Mouse (Mus musculus) cerebellum, postnatal 10 days (tissue): ENCODE data around the gene Hipk1.
"Not testable (repeated sequence)": the region's sequence is repeated elsewhere in the genome, so short reads cannot be mapped to it uniquely, and the experiment has no call there.

Experiments
- DNase-seq, 2 experiments: peaks; one replicate each; pipeline ENCODE4 v3.0.0; 2021; ENCODE audit warnings: mixed read lengths in 2 of 2

Gene Hipk1

DNA sequence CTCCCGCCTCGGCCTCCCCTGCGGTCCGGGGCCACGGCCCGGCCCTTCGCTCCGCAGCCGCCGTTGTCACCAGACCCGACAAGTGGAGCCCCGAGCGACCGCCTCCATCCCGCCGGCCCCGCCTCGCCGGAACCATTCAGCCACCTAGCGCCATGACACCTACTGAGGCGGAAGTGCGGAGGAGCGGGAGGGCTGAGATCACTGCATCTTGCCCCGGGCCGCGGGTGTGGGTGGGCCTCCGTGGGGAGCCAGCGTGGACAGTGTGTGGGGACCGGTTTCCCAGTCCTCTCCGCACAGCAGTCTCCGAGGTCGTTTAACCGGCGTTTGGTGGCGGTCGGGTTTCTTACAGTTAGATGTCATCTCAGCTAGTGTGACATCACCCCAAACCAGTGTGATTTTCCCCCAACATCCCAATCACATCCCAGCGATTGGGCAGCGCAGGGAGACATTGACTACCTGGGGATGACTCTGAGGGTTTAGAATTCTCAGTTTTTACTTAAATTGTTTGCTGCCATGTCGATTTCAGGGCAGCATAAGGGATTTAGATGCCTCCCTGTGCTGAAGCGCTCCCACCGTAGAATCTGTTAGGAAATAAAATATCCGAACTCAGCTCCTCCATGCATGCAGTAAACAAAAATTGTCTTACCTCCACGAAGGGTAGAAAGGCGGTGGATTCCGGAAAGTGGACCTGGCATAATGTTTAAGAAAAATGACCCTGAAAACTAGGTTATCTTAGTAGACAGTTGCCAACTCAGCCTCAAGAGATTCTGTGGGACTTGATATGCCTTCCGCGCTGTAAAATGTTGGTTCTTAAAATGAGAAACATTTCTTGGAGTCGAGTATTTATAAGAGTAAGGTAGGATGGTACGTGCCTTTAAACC is at the start of gene Hipk1:
Hipk1 (minus strand) TSS at position 334 of the 881 bp plus-strand sequence.
- peak; percentile 96 to 97 for DNase-seq

DNA sequence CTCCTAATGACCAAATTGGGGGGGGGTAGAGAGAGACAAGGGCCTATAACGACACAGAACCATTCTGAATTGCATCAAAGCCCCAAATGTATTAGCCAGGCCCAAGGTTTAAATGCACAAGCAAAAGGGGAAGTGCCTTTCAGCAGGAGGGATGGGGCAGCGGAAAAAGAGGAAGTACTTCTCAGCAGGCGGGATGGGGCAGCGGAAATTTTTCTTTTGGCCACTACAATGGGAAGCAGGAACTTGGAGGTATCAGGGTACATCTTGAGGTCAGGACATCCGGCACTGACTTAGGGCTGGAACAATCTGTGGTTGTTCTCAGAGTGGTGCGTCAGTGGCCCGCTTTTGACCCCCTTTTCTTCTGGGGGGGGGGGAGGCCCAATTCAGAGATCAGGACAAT is 49.6 kb upstream of the Hipk1 start:
- DNase-seq, result not testable (repeated sequence)

DNA sequence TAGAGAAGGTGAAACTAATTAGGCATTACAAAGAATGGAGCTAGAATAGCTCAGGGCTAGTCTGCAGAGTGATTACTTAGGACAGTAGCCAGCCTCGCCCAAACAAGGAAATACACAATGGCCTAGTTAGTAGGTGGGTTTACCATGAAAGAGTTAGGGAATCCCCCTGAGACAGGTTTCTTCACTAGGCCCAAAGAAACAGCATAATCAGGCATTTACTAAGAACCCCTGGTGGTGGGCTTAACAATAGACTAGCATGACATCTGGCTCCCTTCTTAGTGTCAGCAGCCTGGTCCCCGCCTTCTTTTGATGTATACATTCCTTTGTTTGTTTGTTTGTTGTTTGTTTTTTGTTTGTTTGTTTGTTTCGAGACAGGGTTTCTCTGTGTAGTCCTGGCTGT is 48.8 kb upstream of the Hipk1 start:
- not testable (repeated sequence) for DNase-seq

DNA sequence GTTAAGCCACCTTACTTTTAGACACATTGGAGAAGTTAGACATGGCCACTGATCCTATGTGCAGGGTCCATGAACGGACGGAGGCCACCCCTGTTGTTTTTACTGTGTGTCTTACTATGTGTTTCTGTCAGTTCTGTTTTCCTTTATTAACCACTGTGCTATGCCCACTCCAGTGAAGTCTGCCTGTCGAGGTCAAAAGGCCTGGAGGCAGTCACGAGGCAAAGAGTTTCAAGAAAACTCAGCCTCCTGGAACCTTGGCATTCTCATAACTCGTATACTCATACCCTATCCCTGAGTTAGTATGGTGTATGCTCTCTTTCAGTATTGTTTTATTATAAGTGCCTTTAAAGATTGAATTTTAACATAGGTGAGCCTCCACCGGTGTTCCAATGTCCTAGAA is 48.3 kb upstream of the Hipk1 start:
- no peak for DNase-seq

DNA sequence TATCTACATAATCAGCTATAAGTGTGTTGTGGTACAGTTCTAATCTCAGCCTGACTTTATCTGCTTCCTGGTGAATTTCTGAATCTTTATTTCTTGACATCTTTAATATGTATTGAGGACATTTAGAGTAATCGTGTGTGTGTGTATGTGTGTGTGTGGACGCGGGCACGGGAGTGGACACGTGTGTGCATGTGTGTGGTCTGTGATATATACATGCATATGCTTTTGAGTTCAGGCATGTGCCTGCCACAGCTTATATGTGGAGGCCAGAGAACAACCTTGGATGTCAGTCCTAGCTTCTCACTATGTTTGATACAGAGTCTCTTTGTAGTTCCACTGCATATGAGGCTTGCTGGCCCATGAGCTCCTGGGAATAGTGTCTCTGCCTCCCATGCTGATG is 45.1 kb upstream of the Hipk1 start:
- DNase-seq, result no peak

DNA sequence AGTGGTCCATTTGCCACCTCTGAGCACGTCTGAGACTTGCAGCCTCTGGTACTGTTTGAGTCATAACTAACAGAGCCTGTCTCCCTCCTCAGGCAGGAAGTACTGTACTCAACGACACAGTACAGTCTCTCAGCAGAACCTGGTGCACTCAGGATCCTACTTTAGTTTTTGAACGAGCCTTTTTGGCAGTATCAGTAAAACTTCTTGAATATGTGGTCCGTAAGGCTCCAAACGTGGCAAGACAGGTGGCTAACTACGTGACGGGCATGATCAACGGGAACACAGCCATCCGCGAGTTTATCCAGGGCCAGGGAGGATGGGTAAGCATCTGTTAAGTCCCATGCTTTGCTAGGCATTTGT is 44.6 kb upstream of the Hipk1 start:
- peak; percentile 71 to 74 for DNase-seq

DNA sequence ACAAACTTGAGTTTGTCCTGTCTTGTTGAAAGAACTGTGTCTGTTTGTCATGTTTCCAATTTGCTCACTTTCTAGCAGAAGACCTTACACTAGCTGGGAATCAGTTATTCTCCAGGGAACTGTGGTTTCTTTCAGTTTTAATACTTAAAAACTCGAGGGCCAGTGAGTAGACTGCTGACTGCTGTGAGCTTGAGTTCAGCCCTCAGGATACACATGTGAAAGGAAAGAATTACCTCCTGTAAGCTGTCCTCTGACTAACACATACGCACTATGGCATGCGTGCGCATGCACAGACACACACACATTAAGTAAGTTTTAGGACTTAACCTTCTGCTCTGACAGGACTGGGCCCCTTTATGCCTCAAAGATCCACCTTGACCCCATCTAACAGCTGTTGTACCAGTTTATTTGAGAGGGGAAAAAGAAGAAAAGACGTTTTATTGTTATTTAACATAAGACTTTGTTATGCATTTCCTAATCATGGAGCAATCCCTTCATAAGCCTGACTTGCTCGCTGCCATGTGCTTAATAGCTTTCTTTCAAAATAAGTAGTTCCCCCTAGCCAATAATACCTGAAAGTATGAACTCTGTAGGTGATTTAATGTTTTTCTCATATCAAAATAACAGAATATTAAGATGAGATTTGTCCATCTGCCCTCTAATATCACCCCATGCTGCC is 44.0 kb upstream of the Hipk1 start:
- no peak for DNase-seq

DNA sequence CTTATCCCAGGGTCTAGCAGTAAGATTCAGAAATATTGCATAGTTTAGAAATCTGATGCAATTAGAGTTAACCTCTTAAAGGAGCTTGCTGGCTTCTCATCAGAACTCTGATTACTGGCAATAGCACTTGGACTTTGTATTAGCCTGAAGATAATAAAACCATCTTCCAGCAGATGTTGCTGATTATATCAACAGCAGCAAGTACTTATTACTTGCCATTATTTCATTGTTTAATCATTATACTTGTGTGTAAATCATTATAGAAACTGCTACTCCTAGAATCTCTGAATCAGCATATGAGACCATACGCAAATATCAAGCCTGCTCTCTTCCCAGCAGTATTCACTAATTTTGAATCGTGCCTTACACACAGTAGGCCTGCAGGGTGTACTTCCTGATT is 42.6 kb upstream of the Hipk1 start:
- DNase-seq, result no peak

DNA sequence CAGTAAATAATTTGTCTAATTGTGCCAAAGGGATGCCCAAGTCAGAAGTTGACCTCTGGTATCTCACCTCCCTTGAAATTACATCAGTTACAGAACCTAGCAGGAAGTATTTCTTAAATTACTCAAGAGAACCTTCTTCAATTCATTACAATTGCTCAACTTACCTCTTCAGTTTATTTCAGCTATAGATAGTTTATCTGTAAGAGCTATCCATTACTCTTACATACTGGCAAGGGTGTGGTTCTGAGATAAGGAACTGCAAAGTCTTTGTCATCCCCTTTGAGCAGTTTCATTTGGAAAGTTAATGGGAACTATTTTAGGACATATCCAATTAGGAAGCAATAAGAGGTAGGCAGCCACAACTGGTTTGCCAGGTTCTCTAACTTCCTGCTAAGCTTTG is 41.1 kb upstream of the Hipk1 start, which contains the start of gene Bcl2l15:
Bcl2l15 (plus strand) TSS at position 176 of the 400 bp plus-strand sequence.
- DNase-seq, result no peak

DNA sequence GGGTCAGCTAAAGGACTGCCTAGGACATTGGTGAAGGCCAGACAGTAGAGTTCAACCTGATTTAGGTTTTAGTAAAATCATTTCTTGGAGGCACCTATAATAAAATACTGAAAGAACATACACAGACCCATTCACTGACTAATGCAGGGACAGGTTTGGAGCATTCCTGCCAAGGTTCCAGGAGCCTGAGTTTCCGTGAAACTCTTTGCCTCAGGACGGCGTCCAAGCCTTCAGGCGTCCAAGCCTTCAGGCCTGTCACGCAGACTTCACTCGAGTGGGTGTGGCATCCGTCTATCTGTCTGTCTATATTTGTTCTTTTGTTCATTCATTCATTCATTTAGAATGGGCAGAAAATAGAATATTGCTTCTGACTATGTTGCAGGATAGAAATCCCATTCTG is 39.8 kb upstream of the Hipk1 start:
- peak; percentile 59 for DNase-seq

DNA sequence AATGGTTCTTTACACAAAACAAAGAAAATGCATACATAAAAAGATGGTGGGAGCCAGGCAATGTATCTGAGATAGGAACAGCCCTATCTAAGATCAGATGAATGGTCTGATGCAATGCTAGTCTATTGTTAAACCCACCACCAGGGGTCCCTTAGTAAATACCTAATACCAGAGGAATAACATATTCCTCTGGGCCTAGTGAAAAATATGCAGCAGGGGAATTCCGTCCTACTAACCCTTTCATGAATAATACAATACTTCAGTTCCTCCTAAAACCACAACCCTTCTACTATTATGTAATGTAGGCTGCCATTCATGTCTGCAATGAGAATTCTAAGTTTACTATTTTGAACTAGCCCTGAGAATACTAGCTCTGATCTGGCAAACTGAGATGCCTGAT is 39.3 kb upstream of the Hipk1 start:
- peak in 1 of 2 experiments; percentile 44 for DNase-seq

DNA sequence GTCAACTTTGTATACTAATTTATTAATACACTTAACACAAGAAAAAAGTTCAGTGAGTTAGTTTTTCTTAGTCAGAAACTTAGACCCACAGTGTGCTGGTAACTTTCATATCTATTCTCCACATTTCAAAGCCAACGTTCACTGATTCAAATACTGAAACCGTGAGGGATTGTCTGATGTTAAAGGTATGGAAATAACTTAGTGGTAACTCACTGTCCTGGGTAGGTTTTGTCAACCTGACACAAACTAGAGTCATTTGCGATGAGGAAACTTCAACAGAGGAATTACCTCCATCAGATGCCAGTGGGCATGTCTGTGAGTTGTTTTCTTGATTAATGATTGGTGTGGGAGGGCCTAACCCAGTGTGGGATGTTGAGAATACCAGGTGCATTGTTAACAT is 37.7 kb upstream of the Hipk1 start:
- no peak for DNase-seq

DNA sequence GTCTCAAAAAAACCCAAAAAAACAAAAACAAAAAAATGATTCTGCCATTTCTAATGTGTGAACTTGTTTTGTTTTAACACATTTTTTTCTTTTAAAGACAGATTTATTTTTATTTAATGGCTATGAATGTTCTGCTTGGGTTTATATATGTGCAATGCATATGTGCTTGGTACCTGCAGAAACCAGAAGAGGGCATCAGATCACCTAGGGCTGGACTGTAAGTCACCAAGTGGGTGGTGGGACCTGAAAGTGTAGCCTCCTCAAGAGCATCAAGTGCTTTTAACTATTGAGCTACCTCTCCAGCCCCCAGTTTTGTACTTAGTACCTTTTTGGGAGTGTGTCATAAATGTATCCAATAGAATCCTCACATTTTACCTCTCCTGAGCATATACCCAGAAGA is 36.2 kb upstream of the Hipk1 start:
- DNase-seq, result peak in 1 of 2 experiments; percentile 26

DNA sequence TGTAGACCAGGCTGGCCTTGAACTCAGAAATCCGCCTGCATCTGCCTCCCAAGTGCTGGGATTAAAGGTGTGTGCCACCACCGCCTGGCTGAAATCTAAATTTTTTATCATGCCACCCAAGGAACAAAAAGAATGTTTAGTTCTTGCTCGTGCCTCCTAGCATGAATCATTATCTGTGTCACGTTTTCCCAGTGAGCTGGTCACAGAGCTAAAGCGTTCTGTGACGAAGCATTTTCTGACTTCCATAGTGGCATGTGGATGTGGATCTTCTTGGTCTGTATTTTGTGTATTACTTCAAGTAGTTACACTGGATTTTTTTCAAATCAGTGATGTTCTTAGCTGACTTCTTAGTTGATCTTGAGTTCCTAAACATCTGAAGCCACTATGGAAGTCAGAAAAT is 19.6 kb upstream of the Hipk1 start:
- no peak for DNase-seq

DNA sequence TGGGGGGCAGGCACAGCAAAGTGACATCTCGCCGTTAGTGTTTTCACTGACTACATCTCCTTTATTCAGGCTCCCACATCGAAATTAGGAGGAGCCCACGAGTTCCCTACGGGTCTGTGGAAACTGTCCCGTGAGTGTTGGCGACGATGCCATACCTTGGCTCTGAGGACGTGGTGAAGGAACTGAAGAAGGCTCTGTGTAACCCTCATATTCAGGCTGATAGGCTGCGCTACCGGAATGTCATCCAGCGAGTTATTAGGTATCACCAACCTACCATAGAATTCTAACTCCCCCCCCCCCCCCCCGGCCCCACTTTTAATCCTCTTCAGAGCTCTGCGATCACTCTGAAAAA is 18.4 kb upstream of the Hipk1 start:
- DNase-seq, result no peak

DNA sequence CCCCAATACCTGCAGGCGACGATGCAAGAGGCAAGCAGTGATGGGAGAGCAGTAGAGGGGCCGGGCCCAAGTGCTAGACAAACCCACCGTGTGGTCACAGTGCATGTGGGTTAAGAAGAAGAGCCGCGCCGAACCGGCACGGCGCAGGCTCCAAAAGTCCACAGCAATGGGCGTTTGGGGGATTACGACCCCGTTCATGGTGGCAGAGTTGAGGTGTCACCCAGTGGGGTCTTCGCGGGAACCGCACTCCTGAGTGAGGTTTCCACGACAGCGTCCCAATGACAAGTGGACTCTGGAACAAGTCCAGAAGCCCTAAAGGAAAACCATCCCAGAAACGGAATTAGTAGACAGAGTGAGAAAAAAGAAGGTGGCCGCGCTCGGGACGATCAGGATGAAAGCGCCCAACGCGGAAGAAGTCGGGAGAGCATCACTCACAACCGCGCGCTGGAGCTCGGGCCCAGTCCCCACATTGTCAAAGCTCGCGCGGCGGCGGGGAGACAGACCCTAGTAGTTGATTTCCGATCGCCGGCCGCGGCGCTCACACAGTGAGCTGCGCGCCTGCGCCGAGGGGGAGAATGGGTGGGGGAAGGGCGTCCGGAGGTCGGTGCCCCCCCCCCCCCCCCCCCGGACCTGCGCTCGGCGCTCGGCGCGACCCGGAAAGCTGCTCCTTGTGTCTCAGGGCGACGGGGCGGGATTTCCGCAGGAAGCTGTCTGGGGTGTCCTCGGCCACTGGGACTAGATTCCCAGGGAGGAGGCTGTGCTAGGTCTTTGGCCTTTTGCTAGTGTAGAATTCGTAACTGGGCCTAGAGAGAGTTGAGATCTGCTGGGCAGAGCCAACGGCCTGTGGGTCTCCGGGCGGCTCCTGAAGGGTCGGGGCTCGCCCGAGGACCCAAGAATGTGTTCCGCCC is 17.8 kb upstream of the Hipk1 start, which contains the start of the genes Dclre1b, Ap4b1 and Gm43064:
Dclre1b (minus strand) TSS at position 554 of the 908 bp plus-strand sequence.
Ap4b1 (plus strand) TSS at position 630 of the 908 bp plus-strand sequence.
Gm43064 (plus strand) TSS at position 683 of the 908 bp plus-strand sequence.
- DNase-seq, result peak; percentile 95 to 97

DNA sequence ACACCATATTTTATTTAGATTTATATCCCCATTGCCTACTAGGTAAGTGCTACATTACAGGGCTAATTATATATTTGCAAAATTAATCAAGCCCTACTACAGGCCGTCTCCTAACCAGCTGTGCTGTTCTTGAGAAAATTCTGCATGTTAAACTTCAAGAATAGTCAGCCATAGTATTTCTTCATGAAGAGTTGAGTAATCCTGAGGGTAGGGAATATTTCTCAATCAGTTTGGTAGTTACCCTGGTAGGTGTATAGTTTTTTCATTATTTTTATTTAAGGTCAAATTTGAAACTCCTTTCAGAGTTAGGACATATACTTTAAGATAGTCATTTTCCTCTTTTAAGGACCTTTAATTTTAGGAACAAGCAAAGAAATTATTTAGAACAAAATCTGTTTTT is 14.3 kb upstream of the Hipk1 start:
- DNase-seq, result no peak

DNA sequence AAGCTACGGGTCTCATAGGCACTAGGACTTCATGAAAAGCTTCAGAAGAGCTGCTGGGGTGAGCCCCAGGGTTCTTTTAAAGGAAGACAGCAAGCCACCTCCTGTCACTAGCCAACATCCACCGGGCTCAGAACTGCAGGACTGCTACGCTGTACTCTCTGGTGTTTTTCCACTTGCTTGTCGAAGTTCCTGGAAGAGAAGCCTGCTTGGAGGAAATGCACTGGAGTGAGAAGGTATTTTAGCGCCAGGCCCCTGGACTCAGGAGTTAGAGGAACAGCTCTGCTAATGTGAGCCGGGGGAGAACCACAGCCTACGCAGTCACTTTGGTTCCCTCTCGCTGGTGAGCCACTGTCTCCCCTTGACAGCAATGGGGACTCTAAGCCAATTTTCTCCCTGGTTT is 11.5 kb upstream of the Hipk1 start:
- DNase-seq, result no peak

DNA sequence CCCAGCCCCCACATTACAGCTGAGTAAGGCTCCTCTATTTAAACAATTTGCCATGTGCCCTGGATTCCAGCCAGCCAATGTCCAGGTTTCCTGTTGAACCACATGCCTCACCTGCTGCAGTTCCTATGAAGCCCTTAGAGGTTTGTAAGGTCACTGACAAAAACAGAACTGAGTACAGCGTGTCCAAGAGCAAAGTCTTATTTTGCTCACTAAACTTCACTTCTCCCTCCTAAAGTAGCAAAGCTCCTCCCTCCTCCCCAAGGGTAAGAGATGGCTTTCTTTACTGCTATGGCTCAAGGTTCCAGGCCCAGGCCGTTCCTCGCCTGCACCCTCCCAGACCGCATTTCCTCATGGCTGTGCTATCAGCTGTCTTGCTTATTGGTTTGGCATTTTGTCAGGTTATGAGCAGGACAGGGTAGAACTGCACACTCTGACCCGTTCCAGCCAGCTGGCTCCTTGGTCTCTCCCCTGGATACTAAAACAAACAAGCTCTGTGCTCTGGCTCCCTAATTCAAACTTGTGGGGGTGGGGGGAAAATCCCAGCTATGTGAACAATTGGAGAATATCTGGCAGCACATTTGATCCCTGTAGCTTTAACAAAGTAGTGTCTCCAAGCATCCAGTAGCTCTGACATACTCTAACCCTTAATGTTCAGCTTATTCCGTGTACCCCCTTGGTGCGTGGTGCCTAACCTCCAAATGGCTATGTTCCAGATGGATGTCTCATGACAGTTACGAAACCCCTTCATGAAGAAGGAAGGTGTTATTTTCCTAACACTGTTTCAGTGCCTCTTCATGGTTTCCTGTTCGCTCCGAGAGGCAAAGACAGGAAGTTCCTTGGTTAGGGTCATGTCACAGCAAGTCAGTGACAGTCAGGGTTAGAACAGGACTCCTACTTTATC is 10.5 kb upstream of the Hipk1 start:
- DNase-seq, result peak; percentile 56 to 66

DNA sequence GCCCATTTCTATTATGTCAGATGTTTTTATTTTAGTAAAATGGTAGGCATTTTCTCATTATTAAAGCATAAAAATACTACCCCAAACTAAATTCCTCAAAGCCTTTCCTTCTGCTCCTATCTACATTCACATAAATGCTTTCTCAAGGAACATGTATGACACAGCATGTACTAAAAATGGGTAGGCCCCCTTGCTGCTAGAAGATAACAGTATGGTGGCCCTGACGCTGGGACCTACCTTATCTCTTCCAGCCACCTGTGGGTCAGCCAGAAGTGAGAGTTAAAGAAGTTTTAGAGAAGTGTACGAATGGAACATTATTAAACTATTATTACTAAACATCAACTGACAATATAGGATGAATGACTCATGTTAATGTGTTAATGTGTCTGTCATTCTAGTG is 8.1 kb upstream of the Hipk1 start:
- no peak for DNase-seq

DNA sequence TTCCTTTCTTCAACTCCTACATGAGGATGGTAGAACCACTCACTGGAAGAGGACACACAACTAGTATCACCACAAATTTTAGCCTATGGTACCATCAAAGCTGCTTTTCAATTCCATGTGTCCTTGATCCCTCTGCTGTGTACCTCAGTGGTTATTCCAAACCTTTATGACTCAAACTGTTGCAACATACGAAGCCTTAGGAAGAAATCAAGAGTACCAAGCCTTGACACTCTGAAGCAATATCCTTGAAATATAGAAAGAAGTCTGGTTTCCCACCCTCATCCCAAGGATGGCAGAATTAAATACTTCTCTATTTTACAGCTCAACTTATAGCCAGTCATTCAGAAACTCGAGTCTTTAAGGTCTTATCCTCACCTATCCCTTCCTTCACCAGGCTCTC is 5.0 kb upstream of the Hipk1 start:
- DNase-seq, result no peak

DNA sequence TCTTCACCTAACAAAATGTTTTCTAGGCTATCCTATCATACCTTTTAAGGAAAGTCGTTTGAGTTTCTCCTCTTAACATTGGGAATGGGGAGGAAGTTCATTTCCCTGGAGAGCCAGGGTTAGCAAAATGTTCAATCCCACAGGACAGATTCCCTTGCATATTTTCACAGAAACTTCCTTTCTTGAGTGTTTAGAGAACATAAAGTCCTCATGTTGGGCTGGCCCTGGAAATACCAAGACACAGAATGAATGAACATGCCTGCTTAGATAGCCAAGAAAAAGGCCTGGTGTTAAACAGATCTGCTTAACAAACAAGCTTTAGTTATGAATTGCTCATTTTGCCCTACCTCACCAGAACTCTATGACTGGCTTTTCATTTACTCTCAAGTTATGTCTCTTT is 1.2 kb upstream of the Hipk1 start:
- DNase-seq, result no peak
